Mouse (Mus musculus) hindbrain, embryonic 15.5 days (tissue): Measurements from ENCODE around the gene Map7. TPM values are rescaled to one million over a fixed set of nuclear protein-coding genes. Genes with fewer than 3 reads are reported as not detected.
A peak's percentile ranks its signal among the peaks of the same experiment; 100 is the strongest.

Experiments used
- ATAC-seq: fragments of 200-750 bp; cut with Nextera tagmentation; 2 replicates; pipeline ENCODE4 v1.8.0; 2017; ENCODE audit warnings: low read depth, moderate number of reproducible peaks, moderate TSS enrichment; ENCODE audit not compliant: low FRiP score
- H3K27ac ChIP-seq: fragments of 300-500 bp; sonication (generic); replicated peaks from 2 replicates; pipeline ENCODE4 v1.5.1; 2015; ENCODE audit warnings: mild to moderate bottlenecking, inconsistent platforms
- H3K27me3 ChIP-seq: fragments of 300-500 bp; sonication (generic); 2 replicates; pipeline ENCODE4 v1.6.1; 2015; ENCODE audit warnings: control low read depth, inconsistent platforms
- H3K36me3 ChIP-seq: fragments of 300-500 bp; sonication (generic); 2 replicates; pipeline ENCODE4 v1.6.1; 2015; ENCODE audit warnings: control low read depth, inconsistent platforms
- H3K4me1 ChIP-seq: fragments of 300-500 bp; sonication (generic); replicated peaks from 2 replicates; pipeline ENCODE4 v1.6.1; 2015; ENCODE audit warnings: control low read depth, inconsistent platforms
- H3K4me2 ChIP-seq: fragments of 300-500 bp; sonication (generic); 2 replicates; pipeline ENCODE4 v1.6.1; 2015; ENCODE audit warnings: moderate library complexity, mild to moderate bottlenecking, inconsistent platforms
- H3K4me3 ChIP-seq: fragments of 300-500 bp; sonication (generic); 2 replicates; pipeline ENCODE4 v1.5.1; 2015; ENCODE audit warnings: mild to moderate bottlenecking, inconsistent platforms
- H3K9ac ChIP-seq: fragments of 300-500 bp; sonication (generic); 2 replicates; pipeline ENCODE4 v1.6.1; 2015; ENCODE audit warnings: inconsistent platforms
- H3K9me3 ChIP-seq: fragments of 300-500 bp; sonication (generic); 2 replicates; pipeline ENCODE4 v1.6.1; 2016; ENCODE audit warnings: control low read depth, inconsistent platforms
- WGBS: fragments of 180-500 bp; shearing (Covaris S2); methylation state at CpG from one replicate; pipeline ENCODE4 v1.1.7; 2015; 5-methylcytosine and 5-hydroxymethylcytosine counted together
- polyA plus RNA-seq: library from polyadenylated mRNA; unstranded; fragments of >200 nt; fragmentation: Nextera tagmentation; extraction: Ambion mirVana; gene quantifications from 2 replicates; pipeline ENCODE4 v1.2.1, GENCODE M21; 2015

Map7 gene
- polyA plus RNA-seq, 1 experiment from 2014 or later, result 10.3 TPM

DNA sequence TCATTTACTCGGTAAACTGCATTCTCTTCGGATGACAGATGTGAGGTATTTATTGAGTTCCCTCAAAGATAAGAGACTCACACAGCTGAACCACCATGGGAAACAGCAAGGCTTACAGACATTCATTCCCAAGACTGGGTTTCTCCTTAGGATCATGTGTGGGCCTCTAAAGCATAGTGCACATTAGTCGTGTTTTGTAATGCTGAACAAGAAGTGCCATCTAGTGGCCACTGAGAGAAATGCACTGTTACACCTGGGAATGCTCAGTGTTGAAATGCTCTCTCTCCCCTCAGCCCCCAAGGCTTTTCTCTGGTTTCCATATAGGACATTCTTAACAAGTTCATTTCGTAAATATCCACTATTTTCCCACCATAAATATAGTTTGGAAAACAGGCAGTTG lies 23.0 kb upstream of the Map7 start:
- ATAC-seq, result peak; percentile 70; the same call in 1 of the 2 replicates
- Histone ChIP-seq H3K4me2 (no peak overlapping the region), H3K4me1 (no peaks in the 10 kb centered on the region), H3K4me3 (no peak overlapping the region), H3K27ac (no peak overlapping the region), H3K27me3 (no peaks in the 10 kb centered on the region), H3K9ac (no peak overlapping the region), H3K36me3 (no peaks in the 10 kb centered on the region), H3K9me3 (no peaks in the 10 kb centered on the region)
- WGBS, result 50% methylated on average over 4 of the region's 4 CpGs

DNA sequence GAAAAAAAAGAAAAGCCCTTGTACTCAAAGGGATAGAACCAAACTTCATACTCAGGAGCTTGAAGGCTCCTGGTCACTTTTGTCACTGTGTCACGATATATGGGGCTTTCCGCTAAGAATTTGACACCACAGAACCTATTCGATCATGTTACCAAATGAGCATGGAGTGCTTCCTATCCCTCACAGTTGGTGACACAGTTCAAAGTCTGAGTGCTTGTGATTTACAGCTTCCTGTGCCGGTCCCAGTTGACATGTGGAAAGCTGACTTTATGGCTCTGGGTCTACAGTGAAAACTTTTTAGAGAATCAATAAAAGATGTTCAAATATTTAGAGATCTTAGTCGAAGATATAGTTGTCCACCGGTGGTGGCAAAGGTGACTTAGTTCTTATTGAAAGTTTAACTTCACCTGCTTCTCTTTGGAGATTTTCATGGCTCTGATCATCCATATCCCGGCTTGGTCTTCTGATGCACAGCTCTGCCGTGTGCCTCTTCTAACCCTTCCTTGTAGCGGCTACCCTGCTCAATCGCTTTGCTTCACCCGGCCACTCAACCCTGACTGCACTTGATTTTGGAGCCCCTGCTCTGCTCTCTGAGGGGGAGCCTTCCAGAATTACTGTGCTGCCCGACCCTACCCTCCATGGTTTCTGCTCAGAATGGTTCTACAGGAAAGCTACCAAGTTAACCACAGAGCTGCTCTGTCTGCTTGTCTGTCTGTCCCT lies 15.2 kb upstream of the Map7 start:
- WGBS, result 92% methylated on average over 12 of the region's 12 CpGs
- H3K27ac ChIP-seq, result no peak overlapping the region

DNA sequence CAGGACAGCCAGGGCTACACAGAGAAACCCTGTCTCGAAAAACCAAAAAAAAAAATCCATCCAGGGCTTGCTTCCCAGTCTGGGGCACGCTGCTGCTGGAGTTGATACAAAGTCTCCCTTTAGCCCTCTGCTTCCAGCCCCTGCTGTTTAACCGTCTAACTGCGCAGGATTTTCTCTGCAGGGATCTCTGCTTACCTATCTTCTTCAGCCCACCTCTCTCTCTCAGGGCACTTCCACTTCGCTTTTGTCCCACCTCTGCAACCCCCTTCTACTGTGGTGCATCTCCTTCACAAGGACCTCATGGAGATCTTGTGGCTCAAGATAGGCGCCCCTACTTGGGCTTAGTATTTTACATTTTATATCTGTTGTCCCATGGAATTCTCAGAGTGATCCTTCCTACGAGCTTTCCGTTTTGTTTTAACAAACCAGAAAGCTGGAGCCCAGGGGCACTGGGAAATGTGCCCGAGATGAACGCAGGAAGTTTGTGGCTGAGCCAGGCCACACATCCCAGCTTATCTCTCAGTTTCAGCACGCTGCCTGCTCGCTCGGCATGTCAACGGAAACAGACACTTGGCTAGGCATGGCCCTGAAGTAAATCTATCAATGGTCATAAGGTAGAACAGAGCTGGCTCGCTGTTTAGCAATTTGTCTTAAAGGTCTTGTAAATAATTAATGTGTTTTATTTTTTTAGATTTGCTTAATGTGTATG lies 12.8 kb upstream of the Map7 start:
- Histone ChIP-seq H3K4me3 (no peak overlapping the region), H3K27ac (no peak overlapping the region), H3K9ac (no peak overlapping the region), H3K4me1 (no peaks in the 10 kb centered on the region), H3K4me2 (no peak overlapping the region), H3K9me3 (no peaks in the 10 kb centered on the region), H3K36me3 (no peaks in the 10 kb centered on the region), H3K27me3 (no peaks in the 10 kb centered on the region)
- WGBS, result 79% methylated on average over 15 of the region's 15 CpGs
- ATAC-seq, result no peak

More for the DNA sequence above, 15.2 kb upstream of the Map7 start:
- no peaks in the 10 kb centered on the region for H3K36me3 ChIP-seq
- no peak overlapping the region for H3K4me3 ChIP-seq
- H3K9me3 ChIP-seq, result no peaks in the 10 kb centered on the region
- H3K4me1 ChIP-seq, result no peaks in the 10 kb centered on the region
- no peak overlapping the region for H3K9ac ChIP-seq
- no peak overlapping the region for H3K4me2 ChIP-seq
- no peak for ATAC-seq
- no peaks in the 10 kb centered on the region for H3K27me3 ChIP-seq

DNA sequence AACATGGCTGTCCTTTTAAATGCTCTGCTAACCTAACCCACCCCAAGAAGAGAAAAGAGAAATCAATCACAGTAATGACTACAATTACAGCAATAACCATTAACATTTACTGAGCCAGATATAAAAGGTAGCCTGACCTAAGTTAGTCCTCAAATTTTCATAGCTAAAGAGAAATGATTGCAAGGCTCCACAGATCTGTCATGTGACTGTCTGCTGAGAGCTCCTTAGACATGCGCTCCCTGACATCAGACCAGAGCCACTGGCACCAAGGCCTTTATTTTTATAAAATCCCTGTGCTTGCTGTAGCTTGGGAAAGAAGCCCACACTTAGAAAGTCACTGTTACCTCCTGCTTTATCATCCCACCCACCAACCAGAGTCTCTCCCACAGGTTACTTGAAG lies 11.8 kb upstream of the Map7 start:
- Histone ChIP-seq H3K4me1 (no peaks in the 10 kb centered on the region), H3K27ac (no peak overlapping the region), H3K9ac (no peak overlapping the region), H3K27me3 (no peaks in the 10 kb centered on the region), H3K4me2 (no peak overlapping the region), H3K36me3 (no peaks in the 10 kb centered on the region), H3K9me3 (no peaks in the 10 kb centered on the region), H3K4me3 (no peak overlapping the region)
- WGBS, result 94% methylated on average over 1 of the region's 1 CpGs
- no peak for ATAC-seq

DNA sequence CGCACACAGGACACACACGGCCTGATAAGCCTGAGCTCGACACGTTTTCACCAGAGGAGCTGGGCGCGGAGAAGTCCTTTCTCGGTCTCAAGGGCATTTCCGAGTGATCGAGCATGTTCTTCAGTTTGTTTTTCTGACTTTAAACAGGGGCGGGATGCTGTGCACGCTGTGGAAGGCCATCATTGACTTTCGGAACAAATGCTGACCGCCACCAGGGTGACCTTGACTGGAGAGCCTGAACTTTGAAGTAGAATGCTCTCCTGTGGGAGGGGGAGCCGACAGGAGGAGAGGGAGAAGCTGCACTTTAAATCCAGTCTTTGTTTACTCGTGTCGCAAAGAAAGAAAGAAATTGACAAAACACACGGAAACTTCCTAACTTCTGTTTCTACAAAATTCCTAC lies 6.9 kb upstream of the Map7 start:
- H3K4me2 ChIP-seq, result peak overlapping the region; percentile 19

DNA sequence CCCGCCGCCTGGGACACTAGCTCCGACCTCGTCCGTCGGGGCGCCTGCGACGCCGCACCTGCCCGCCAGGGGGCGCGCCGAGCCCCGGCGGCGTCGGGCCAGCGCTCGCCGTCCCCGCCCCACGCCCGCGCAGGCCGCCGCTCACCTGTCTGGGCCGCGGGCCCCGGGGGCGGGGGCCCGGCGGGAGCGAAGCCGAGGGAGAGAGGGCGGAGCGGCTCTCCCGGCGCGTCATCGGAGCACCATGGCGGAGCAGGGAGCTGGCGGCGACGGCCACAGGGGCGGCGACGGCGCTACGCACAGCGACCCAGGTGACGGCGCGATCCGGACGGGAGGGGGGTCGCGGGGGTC lies 476 bp downstream of the Map7 start:
- Histone ChIP-seq H3K36me3 (no peaks in the 10 kb centered on the region), H3K27me3 (peaks cover 31% of the 10 kb centered on the region), H3K9me3 (no peaks in the 10 kb centered on the region), H3K4me2 (peak overlapping the region; percentile 97), H3K4me3 (peak overlapping the region; percentile 74), H3K4me1 (peaks cover 22% of the 10 kb centered on the region), H3K9ac (peak overlapping the region; percentile 52), H3K27ac (no peak overlapping the region)
- ATAC-seq, result peak; percentile 63
- WGBS, result 2% methylated on average over 38 of the region's 58 CpGs

More for the DNA sequence above, 6.9 kb upstream of the Map7 start:
- 36% methylated on average over 17 of the region's 17 CpGs for WGBS
- Histone ChIP-seq H3K4me1 (no peaks in the 10 kb centered on the region), H3K9me3 (no peaks in the 10 kb centered on the region), H3K9ac (no peak overlapping the region), H3K27ac (no peak overlapping the region), H3K36me3 (no peaks in the 10 kb centered on the region), H3K27me3 (peaks cover under 1% of the 10 kb centered on the region; the same call in 1 of the 2 replicates), H3K4me3 (no peak overlapping the region)
- no peak for ATAC-seq

DNA sequence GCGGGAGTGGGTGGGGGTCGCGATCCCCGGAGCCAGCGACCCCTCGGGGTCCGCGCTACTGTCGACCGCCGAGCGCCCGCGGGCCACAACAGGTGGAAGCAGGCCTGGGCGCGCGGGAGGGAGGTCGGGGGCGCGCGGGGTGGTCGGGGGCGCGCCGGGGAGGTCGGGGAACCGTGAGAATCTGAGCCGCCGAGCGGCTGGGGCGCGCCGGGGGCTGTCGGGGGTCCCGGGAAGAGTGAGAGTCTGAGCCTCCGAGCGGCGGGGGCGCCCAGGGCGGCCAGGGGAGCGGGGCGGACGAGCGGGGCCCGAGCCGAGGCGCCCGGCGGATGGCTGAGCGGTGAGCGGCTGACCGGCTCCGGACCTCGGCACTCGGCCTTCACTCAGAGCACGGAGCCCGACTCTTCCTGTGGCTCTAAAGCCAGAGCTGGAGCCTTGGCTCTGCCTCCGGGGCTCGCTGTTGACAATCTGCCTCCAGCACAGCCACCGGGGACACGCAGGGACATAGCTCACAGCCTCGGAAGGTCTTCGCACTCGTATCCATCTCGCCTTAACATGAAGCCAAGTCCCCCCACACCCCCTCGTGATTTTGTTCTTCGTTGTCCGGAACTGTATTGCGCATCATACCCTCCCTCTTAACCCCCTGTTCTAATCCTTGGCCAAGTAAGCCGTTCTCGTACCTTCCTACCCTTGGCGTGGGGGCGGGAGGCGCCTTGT lies 1.0 kb downstream of the Map7 start:
- H3K4me1 ChIP-seq, result peaks cover 22% of the 10 kb centered on the region
- H3K4me2 ChIP-seq, result peak overlapping the region; percentile 97
- 2% methylated on average over 51 of the region's 74 CpGs for WGBS
- peak; percentile 79 for ATAC-seq
- H3K9ac ChIP-seq, result peak overlapping the region; percentile 52
- H3K9me3 ChIP-seq, result no peaks in the 10 kb centered on the region
- H3K4me3 ChIP-seq, result peak overlapping the region; percentile 74
- peak overlapping the region; percentile 27; the same call in 1 of the 2 replicates for H3K27ac ChIP-seq
- no peaks in the 10 kb centered on the region for H3K36me3 ChIP-seq
- H3K27me3 ChIP-seq, result peaks cover 31% of the 10 kb centered on the region

DNA sequence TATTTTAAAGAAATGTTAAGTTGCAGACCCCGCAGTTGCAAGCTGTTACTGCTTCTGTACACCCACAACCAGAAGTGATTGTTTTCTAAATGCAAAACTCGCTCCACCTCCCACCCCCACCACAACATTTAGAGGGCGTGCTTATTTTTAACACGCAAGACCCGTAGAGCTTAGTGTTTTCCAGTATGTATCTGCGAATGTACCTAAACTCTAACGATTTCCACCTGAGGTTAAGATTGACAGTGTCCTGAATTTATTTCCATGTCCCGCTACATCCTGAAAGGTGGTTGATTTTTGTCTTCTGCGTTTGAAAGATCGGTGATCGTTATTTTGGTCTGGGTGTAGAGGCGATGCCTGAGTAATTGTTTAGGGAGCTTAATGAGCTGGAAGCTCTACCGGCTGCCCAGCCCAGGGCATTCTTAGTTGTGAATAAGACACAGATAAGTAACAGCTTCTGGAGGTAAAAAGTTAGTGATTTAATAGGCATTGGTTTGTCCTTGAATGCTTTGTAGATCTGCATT lies 1.6 kb downstream of the Map7 start:
- peak overlapping the region; percentile 52 for H3K9ac ChIP-seq
- peaks cover 22% of the 10 kb centered on the region for H3K4me1 ChIP-seq
- 3% methylated on average over 13 of the region's 13 CpGs for WGBS
- peaks cover 31% of the 10 kb centered on the region for H3K27me3 ChIP-seq
- H3K36me3 ChIP-seq, result no peaks in the 10 kb centered on the region
- ATAC-seq, result 0 out of 2 replicates have a peak, but pooled peaks have one; percentile 5
- H3K4me3 ChIP-seq, result peak overlapping the region; percentile 74
- H3K9me3 ChIP-seq, result no peaks in the 10 kb centered on the region
- H3K27ac ChIP-seq, result no peak overlapping the region
- H3K4me2 ChIP-seq, result peak overlapping the region; percentile 97

DNA sequence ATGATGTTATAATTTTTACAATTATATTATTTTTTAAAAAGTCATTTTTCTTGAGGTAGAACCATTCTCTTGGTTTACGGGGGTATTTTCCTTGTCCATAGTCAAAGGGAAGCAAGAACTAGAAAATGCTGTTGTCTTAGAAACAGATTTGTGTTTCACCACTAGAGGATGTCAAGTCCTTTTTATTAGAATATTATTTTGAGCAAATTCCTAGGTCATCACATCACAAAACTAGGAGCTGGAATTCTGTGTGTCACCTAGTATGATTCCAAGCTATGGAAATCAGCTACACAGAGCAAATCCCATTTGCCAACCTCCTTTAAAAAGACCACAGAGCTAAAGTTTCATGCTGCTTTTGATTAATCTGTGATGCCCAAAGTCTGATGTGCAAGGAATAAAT lies 3.9 kb downstream of the Map7 start:
- Histone ChIP-seq H3K27me3 (peaks cover 23% of the 10 kb centered on the region), H3K4me1 (peaks cover 22% of the 10 kb centered on the region), H3K9me3 (no peaks in the 10 kb centered on the region), H3K36me3 (no peaks in the 10 kb centered on the region), H3K4me2 (no peak overlapping the region), H3K27ac (no peak overlapping the region), H3K4me3 (no peak overlapping the region), H3K9ac (no peak overlapping the region)
- WGBS, result 88% methylated on average over 1 of the region's 1 CpGs
- no peak for ATAC-seq

DNA sequence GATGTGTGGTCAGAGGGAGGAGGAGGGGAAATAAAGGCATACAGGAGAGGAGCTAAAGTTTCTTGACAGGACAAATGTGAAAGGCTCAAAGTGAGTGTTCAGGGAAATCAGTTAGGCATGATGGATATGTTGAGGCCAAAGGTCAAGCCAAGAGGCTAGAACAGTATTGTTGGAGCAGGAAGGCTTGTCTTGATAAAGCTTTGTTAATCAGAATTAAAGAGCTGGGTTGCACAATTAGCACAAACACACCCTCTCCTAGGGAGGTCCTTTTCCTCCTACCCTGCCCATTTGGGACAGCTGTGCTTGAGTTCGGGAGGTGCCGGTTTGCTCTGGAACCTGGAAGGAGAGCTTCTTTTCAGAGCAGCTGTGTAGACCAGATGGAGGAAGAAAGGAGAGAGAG lies 5.2 kb downstream of the Map7 start:
- H3K36me3 ChIP-seq, result no peaks in the 10 kb centered on the region
- no peaks in the 10 kb centered on the region for H3K9me3 ChIP-seq
- no peak overlapping the region for H3K27ac ChIP-seq
- WGBS, result 15% methylated on average over 2 of the region's 2 CpGs
- H3K27me3 ChIP-seq, result peaks cover 10% of the 10 kb centered on the region
- peaks cover 17% of the 10 kb centered on the region for H3K4me1 ChIP-seq
- ATAC-seq, result no peak
- no peak overlapping the region for H3K9ac ChIP-seq
- H3K4me2 ChIP-seq, result no peak overlapping the region
- no peak overlapping the region for H3K4me3 ChIP-seq

DNA sequence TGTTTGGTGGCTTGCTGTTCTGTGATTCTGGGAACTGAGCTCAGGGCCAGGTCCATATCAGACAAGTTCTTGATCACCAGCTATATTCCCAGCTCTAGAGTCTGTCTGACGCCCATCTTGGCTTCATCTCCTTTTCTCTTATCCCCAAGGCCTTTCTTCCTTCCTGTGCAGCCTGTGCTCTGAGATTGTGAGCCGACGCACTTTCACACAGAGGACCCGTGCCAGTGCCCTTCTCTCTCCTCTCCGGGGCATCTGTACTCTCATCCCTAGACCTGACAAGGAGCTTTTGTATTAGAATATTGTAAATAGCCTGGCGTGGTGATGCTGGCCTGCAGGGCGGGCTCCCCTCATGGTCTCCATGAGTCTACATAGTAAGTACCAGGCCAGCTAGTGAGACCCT lies 7.1 kb downstream of the Map7 start:
- Histone ChIP-seq H3K4me1 (no peaks in the 10 kb centered on the region), H3K27me3 (peaks cover 3% of the 10 kb centered on the region; the same call in 1 of the 2 replicates), H3K4me2 (no peak overlapping the region), H3K27ac (no peak overlapping the region), H3K36me3 (no peaks in the 10 kb centered on the region), H3K4me3 (no peak overlapping the region), H3K9ac (no peak overlapping the region), H3K9me3 (no peaks in the 10 kb centered on the region)
- 76% methylated on average over 7 of the region's 7 CpGs for whole genome bisulfite sequencing
- ATAC-seq, result no peak
